Mouse (Mus musculus): ENCODE measurements around the gene Tmbim6.
A peak's percentile ranks its signal among the peaks of the same experiment; 100 is the strongest.
"Not testable (repeated sequence)": the region's sequence is repeated elsewhere in the genome, so short reads cannot be mapped to it uniquely, and the experiment has no call there.

Tmbim6 gene

GRCm38 (mm10) chr15:99417692-99418271, 25.1 kb downstream of the Tmbim6 start:
- DNase-seq (ENCODE audit: low read depth, low spot score) = peak; percentile 62

DNA sequence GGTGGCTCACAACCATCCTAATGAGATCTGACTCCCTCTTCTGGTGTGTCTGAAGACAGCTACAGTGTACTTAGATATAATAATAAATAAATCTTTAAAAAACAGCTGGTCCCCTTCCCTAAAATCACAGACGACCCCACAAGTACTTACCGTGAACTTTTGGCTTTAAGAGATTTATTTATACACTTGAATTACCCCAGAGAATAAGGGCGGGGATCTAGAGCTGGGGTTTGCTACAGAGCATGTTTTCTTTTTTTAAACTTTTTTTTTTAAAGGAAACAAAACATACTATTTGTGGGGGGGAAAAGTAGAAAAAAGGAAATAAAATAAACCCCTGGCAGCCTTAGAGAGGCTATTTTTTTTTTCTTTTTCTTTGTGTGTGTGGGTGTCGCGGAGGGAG, 27.4 kb downstream of the Tmbim6 start:
- DNase-seq (ENCODE audit: low read depth, low spot score) = no peak

- DNase-seq (ENCODE audit: low read depth, low spot score) = peak; percentile 89
Measured at GRCm38 (mm10) chr15:99420521-99421014, 27.9 kb downstream of the Tmbim6 start.

DNA sequence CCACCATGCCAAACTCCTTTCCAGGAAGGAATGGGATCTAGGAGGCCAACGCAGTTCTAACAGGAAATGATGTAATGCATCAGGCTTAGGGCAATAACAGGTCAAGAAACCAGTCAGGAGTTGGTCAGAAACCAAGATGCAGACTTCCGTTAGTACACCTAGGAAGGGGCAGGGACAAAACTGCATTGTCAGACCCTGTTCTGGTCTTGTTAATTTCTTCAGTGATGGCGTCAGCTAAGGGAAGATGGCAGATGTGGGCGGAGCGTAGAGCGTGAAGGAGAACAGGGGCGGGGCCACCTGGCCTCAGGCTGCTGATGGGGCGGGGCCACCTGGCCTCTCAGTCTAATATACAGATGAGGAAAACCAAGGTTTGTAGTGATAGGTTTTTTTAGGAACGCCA, 28.5 kb downstream of the Tmbim6 start:
- DNase-seq (ENCODE audit: low read depth, low spot score) = peak; percentile 91

GRCm38 (mm10) chr15:99421676-99422075, 29.0 kb downstream of the Tmbim6 start:
- DNase-seq (ENCODE audit: low read depth, low spot score) = no peak

- DNase-seq (ENCODE audit: low read depth, low spot score) = no peak
Measured at GRCm38 (mm10) chr15:99422551-99422950, 29.9 kb downstream of the Tmbim6 start.

- no peak for DNase-seq (ENCODE audit: low read depth, low spot score)
Measured at GRCm38 (mm10) chr15:99423131-99423530, 30.4 kb downstream of the Tmbim6 start.

- DNase-seq (ENCODE audit: low read depth, low spot score) = no peak
Measured at GRCm38 (mm10) chr15:99423884-99424283, 31.2 kb downstream of the Tmbim6 start.

DNA sequence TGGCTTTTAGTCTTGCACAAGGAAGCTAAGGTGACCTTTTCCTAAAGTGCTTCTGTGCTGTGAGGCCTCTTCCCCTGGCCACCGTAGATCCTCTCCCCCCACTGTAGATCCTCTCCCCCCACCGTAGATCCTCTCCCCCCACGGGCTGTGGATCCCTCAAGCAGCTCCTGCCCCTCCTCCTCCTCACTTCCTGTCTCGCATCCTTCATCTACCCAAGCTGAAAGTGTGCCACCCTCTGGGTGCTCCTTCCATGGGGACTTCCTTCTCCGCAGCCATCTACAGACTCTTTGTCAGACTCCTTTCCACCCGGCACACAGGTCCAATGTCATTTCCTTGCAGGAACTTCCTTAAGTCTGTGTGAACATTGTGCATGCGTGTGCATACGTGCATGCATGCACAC, 37.7 kb downstream of the Tmbim6 start:
- no peak for DNase-seq (ENCODE audit: low read depth, low spot score)

GRCm38 (mm10) chr15:99431063-99431462, 38.4 kb downstream of the Tmbim6 start:
- no peak for DNase-seq (ENCODE audit: low read depth, low spot score)

- DNase-seq (ENCODE audit: low read depth, low spot score) = no peak
Measured at GRCm38 (mm10) chr15:99431504-99431903, 38.8 kb downstream of the Tmbim6 start.

- DNase-seq (ENCODE audit: low read depth, low spot score) = no peak
Measured at GRCm38 (mm10) chr15:99431967-99432366, 39.3 kb downstream of the Tmbim6 start.

DNA sequence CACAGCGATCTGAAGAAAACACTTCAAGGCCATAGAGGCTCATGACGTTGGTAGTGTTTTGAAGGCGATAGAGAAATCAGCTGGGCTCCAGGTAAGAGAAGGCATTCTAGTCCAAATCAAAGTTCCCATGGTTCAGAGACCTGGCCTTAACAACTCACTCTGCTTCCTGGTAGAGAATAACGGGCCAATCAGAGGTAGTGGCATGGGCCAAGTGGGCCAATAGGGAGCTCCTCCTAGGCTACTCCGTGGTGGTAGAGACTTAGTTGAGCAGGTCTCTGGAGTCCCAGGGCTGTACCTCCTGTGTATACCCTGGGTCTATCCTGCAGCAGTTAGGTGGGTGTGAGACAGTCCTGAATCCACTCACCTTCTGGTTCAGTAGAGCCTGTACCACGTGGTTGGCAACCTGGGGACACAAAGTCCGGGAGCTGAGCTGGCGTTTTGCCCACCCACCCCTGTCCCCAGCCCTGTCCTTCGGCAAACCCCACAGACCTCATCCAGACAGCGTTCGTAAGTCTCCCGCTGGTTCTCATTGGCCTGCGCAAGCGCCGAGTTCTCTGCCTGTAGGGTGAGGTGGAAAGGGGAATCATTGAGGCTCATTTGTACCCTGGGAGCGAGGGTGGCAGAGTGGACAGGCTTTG, 40.5 kb downstream of the Tmbim6 start:
- no peak for DNase-seq (ENCODE audit: low read depth, low spot score)

GRCm38 (mm10) chr15:99433913-99434312, 41.2 kb downstream of the Tmbim6 start:
- no peak for DNase-seq (ENCODE audit: low read depth, low spot score)

DNA sequence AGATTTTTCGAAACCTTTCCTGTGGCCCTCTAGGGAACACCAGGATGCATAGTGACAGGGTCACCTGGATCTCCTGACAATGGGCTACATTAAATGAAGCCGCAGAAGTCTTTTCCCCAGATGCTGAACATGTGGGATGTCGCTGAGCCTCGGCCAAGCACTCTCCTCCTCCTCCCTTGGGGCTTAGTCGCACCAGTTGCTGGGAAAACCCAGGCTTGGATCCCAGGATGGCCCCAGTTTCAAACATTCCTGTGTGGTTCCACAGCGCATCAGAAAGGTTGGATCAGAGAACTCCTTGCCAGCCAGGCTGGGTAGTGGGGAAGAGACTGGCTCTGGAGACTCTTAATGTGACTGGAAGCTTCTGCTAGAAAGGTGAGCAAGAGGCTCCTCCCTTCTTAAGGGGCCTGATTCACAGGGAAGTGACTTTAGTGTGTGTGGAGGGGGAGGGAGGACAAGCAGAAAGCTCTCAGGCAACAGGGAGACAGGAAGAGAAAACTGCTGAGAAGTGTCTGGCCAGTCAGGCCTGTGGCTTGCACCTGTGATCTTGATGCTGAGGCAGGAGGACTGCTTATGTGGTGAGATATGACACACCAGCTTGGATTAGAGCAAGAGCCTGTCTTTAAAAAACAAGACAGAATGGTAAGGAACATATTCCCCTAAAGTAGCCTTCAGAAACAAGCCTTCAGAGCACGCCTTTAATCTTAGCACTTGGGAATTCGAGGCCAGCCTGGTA, 46.5 kb downstream of the Tmbim6 start:
- no peak for DNase-seq (ENCODE audit: low read depth, low spot score)

- DNase-seq (ENCODE audit: low read depth, low spot score) = no peak
Measured at GRCm38 (mm10) chr15:99440112-99440815, 47.6 kb downstream of the Tmbim6 start.

GRCm38 (mm10) chr15:99440816-99441457, 48.3 kb downstream of the Tmbim6 start:
- no peak for DNase-seq (ENCODE audit: low read depth, low spot score)

DNA sequence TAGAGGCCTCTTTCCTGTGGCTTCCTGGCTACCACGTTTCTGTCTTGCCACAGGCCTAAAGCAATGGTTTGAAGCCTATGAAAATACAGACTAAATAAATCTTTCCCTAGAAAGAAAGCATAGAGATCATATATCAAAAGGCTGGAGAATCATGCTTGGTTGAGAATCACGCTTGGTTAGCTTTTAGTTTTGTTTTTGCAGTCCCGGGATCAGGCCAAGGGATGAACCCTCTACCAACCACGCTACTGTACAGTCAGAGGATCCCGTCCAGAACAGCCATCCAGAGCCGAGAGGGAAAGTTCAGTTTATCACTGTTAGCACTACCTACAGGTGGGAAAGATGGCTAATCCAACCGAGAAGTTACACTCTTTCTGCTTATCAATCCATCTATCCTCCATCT, 49.7 kb downstream of the Tmbim6 start:
- no peak for DNase-seq (ENCODE audit: low read depth, low spot score)

DNA sequence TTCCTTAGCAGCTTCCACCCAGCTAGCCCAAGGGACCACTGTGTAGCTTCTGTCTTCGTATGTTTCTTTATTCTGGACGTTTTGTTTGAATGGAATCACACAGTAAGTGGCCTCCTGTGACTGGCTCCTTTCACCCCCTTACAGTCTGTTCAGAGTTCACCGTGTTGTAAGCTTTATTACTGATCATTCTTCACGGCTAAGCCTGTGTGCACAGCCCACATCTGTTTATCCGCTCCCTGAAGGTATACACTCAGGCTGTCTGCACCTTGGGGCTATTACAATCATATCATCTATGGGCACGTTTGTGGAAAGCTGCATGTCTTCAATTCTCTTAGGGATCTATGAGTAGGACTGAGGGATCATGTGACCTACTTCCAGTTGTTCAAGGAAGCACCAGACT, 52.9 kb downstream of the Tmbim6 start:
- DNase-seq (ENCODE audit: low read depth, low spot score) = no peak

DNA sequence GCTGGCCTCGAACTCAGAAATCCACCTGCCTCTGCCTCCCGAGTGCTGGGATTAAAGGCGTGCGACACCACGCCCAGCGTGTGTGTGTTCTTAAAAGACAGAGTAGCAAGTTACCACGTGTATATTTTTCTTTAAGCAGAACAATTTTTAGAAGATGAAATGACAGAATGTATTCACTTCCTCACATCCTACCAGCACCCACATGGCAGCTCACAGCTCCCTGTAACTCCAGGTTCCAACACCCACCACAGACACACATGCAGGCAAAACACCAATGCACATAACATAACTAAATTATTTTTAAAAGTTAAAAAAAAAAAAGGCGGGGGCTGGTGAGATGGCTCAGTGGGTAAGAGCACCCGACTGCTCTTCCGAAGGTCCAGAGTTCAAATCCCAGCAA, 53.5 kb downstream of the Tmbim6 start:
- DNase-seq (ENCODE audit: low read depth, low spot score) = not testable (repeated sequence)

DNA sequence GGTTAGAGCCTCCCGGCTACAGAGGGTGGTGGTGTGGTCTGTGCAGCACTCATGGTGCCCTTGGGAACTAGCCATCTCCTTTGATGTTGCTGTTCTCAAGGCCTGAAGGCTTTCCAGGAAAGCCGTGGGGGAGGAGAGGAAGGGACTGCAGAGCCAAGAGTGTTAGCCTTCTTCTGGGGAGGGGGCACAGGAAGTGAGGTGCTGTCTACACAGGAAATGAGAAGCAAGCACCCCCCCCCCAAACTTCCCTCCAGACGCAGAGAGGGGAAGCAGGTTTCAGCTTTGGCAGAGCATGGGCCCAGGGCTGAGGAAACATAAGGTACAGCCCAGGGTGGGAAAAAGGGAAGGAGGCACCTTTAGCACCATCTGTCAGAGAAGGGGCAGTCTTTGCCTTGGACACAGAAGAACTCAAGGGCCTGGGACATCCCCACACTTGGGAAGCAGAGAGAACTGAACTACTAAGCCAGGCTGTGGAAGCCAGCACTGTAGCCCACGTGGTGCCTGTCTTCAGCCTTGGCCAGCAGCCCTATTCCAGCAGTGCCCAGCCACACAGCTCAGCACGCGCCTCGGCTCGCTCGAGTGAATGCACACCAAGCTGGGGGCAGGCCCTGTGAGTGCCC, 56.6 kb downstream of the Tmbim6 start:
- DNase-seq (ENCODE audit: low read depth, low spot score) = no peak
